ENCODE assay signal across 25 mouse cellular contexts in the genomic region with DNA sequence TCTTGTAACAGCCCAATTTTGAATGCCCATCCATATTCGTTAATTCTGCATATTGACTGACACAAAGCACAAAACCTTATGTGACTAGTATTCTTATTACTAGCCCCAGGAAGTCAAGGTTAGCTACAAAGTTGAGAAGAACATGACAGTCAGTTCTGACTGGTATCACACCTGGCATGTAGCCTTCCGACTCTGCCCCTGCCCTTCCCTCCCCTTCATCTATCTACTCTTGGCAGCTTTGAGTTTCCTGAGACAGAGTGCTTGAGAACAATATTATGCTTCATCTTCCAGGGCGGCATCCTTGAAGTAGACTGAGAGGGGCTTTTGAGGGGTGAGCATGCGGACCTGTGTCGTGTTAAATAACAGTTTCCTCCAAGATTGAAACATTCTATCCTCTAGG. TPM values are rescaled to one million over a fixed set of nuclear protein-coding genes. Genes with fewer than 3 reads are reported as not detected.
"Had no signal": no experiment of that assay in that cellular context is flagged by ENCODE, and none has a peak within 500 bp of the region (broad histone marks: within the 10 kb centered on the region; RNA-seq: fewer than 3 reads in every experiment).

No protein-coding gene starts in this region.

- H3K27me3 ChIP-seq: heart, embryonic 13.5 days; heart, embryonic 15.5 days; hindbrain, embryonic 13.5 days; hindbrain, embryonic 15.5 days; limb, embryonic 13.5 days; limb, embryonic 15.5 days; liver, embryonic 12.5 days had no signal

- H3K36me3 ChIP-seq: heart, embryonic 13.5 days; heart, embryonic 15.5 days; hindbrain, embryonic 13.5 days; hindbrain, embryonic 15.5 days; limb, embryonic 13.5 days; limb, embryonic 15.5 days; liver, embryonic 12.5 days had no signal

- H3K4me3 ChIP-seq: heart, adult 2 months; heart, embryonic 13.5 days; heart, embryonic 15.5 days; hindbrain, embryonic 13.5 days; hindbrain, embryonic 15.5 days; limb, embryonic 13.5 days; limb, embryonic 15.5 days; liver, embryonic 12.5 days had no signal

- ATAC-seq: hindbrain, postnatal 0 days; intestine, embryonic 16.5 days; liver, embryonic 12.5 days had no signal

- H3K9me3 ChIP-seq: heart, embryonic 15.5 days; hindbrain, embryonic 13.5 days; hindbrain, embryonic 15.5 days; limb, embryonic 13.5 days; limb, embryonic 15.5 days; liver, embryonic 12.5 days had no signal

- DNase-seq: gastrocnemius, postnatal 14 days; gastrocnemius, postnatal 36 days; heart, adult 2 months; heart, postnatal 14 days; heart, postnatal 36 days; kidney, adult 18-20 months; layer of hippocampus, adult 9-11 months; layer of hippocampus, postnatal 36 days; left cerebral cortex, postnatal 4 days; lung, adult 18-20 months had no signal

- H3K27ac ChIP-seq: heart, adult 2 months; heart, embryonic 13.5 days; heart, embryonic 15.5 days; hindbrain, embryonic 13.5 days; hindbrain, embryonic 15.5 days; hindbrain, postnatal 0 days; kidney, postnatal 0 days; limb, embryonic 13.5 days; limb, embryonic 15.5 days; liver, embryonic 12.5 days; liver, embryonic 14.5 days had no signal

- H3K4me1 ChIP-seq: hindbrain, embryonic 15.5 days; limb, embryonic 13.5 days; limb, embryonic 15.5 days had no signal

- H3K9ac ChIP-seq: heart, embryonic 13.5 days; heart, embryonic 15.5 days; hindbrain, embryonic 13.5 days; hindbrain, embryonic 15.5 days; limb, embryonic 13.5 days; limb, embryonic 15.5 days; liver, embryonic 12.5 days; liver, embryonic 14.5 days had no signal

- H3K4me2 ChIP-seq: heart, embryonic 11.5 days; heart, embryonic 13.5 days; heart, embryonic 15.5 days; hindbrain, embryonic 13.5 days; hindbrain, embryonic 15.5 days; limb, embryonic 13.5 days; limb, embryonic 15.5 days; liver, embryonic 12.5 days had no signal

RNA-seq across cellular contexts. Expression of gene Il12a, which starts 54.6 kb away (rescaled TPM):
- polyA plus RNA-seq: gonadal fat pad, adult 2 months; heart, embryonic 13.5 days; heart, embryonic 15.5 days; hindbrain, embryonic 13.5 days; intestine, embryonic 14.5 days; intestine, embryonic 16.5 days; liver, adult 2 months had no signal
